Mouse (Mus musculus) forebrain, postnatal 0 days (tissue): ENCODE measurements at regions not wholly inside any gene's neighbourhood (a gene's known extent, or its start where the extent isn't known, plus 50 kb on each side); places are given as distances from the start of the nearest gene placed in this dataset.

ENCODE experiments used
- ATAC-seq: fragments of 200-750 bp; cut with Nextera tagmentation; 2 replicates; pipeline ENCODE4 v1.8.0; 2017; ENCODE audit warnings: mild to moderate bottlenecking, moderate library complexity
- DNase-seq: peaks from one replicate; pipeline ENCODE4 v3.0.0-alpha.2; 2015
- H3K27ac ChIP-seq: fragments of 300-500 bp; sonication (generic); 2 replicates; pipeline ENCODE4 v1.5.1; 2014; ENCODE audit warnings: low read depth, mild to moderate bottlenecking, antibody characterized with exemption, low read length, moderate library complexity, mixed read lengths
- H3K27me3 ChIP-seq: fragments of 300-500 bp; sonication (generic); 2 replicates; pipeline ENCODE4 v1.6.1; 2014; ENCODE audit warnings: mild to moderate bottlenecking, low read length, mixed read lengths; ENCODE audit not compliant: insufficient read depth
- H3K36me3 ChIP-seq: fragments of 300-500 bp; sonication (generic); 2 replicates; pipeline ENCODE4 v1.6.1; 2014; ENCODE audit warnings: mild to moderate bottlenecking, moderate library complexity; ENCODE audit not compliant: insufficient read depth
- H3K4me1 ChIP-seq: fragments of 300-500 bp; sonication (generic); 2 replicates; pipeline ENCODE4 v1.6.1; 2014; ENCODE audit warnings: antibody characterized with exemption; ENCODE audit not compliant: insufficient read depth
- H3K4me2 ChIP-seq: fragments of 300-500 bp; sonication (generic); 2 replicates; pipeline ENCODE4 v1.6.1; 2014; ENCODE audit warnings: low read depth, mild to moderate bottlenecking, moderate library complexity
- H3K4me3 ChIP-seq: fragments of 300-500 bp; sonication (generic); 2 replicates; pipeline ENCODE4 v1.5.1; 2014; ENCODE audit warnings: low read depth, low read length, mixed read lengths
- H3K9ac ChIP-seq: fragments of 300-500 bp; sonication (generic); 2 replicates; pipeline ENCODE4 v1.6.1; 2014; ENCODE audit warnings: mild to moderate bottlenecking
- H3K9me3 ChIP-seq: fragments of 300-500 bp; sonication (generic); 2 replicates; pipeline ENCODE4 v1.6.1; 2016; ENCODE audit warnings: low read length
- CTCF ChIP-seq: sonication (generic); IDR thresholded peaks from 2 replicates; pipeline ENCODE4 v1.5.1; 2016; ENCODE audit warnings: antibody characterized with exemption, control low read depth, low read depth
- WGBS: fragments of 180-500 bp; shearing (Covaris S2); extraction: QIAGEN DNeasy Blood & Tissue Kit; methylation state at CpG from one replicate; pipeline ENCODE4 v1.1.7; 2014; 5-methylcytosine and 5-hydroxymethylcytosine counted together

GRCm38 (mm10) chr3:128014909-128015308, 118.8 kb upstream of the Fam241a start:
- no peak for ATAC-seq
- H3K27me3 ChIP-seq, result no peaks in the 10 kb centered on the region
- no peak overlapping the region for H3K4me3 ChIP-seq
- no peaks in the 10 kb centered on the region for H3K4me1 ChIP-seq
- 82% methylated on average over 1 of the region's 1 CpGs for WGBS
- no peak for DNase-seq
- H3K9me3 ChIP-seq, result no peaks in the 10 kb centered on the region
- no peak overlapping the region for H3K4me2 ChIP-seq
- no peak overlapping the region for H3K9ac ChIP-seq
- no peaks in the 10 kb centered on the region for H3K36me3 ChIP-seq
- no peak for TF ChIP-seq CTCF
- no peak overlapping the region for H3K27ac ChIP-seq

DNA sequence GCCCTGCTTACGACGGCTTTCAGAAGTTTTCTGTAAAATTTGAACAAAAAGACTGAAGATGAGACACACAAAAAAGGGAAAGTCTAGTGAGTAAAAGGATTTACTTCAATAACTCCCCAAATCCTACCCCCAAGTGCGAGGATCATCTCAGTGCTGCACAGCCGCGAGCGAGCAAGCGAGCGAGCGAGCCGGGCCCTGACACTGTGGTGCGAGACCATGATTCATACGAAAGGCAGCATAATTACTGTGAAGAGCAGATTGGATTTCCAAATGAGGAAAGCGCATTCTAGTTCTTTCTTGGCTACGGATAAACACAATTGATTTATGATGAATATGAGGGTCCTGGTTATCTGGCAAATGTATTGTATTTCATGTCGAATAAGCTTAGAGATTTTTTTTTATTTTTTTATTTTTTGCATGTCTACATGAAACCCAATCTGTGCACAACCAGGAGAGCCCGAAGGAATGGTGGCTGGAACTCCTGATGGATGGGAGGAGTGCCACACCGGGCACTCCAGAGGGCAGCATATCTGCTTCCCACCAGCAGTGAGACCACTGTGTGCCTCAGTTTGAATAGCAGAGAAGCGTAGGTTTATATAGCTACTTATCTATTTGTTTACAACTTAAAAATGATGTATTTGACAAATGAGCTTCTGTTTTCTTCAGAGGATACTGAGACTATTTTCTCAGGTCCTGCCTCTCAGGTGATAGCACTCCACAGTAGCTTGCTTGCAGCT, 106.9 kb upstream of the Fam241a start:
- no peak for TF ChIP-seq CTCF
- ATAC-seq (peak; percentile 70), DNase-seq (peak; percentile 14)
- 65% methylated on average over 18 of the region's 18 CpGs for WGBS
- no peaks in the 10 kb centered on the region for H3K27me3 ChIP-seq
- H3K36me3 ChIP-seq, result no peaks in the 10 kb centered on the region
- H3K4me1 ChIP-seq, result no peaks in the 10 kb centered on the region
- H3K9me3 ChIP-seq, result no peaks in the 10 kb centered on the region
- H3K4me2 ChIP-seq, result no peak overlapping the region
- no peak overlapping the region for H3K9ac ChIP-seq
- no peak overlapping the region for H3K27ac ChIP-seq
- no peak overlapping the region for H3K4me3 ChIP-seq

DNA sequence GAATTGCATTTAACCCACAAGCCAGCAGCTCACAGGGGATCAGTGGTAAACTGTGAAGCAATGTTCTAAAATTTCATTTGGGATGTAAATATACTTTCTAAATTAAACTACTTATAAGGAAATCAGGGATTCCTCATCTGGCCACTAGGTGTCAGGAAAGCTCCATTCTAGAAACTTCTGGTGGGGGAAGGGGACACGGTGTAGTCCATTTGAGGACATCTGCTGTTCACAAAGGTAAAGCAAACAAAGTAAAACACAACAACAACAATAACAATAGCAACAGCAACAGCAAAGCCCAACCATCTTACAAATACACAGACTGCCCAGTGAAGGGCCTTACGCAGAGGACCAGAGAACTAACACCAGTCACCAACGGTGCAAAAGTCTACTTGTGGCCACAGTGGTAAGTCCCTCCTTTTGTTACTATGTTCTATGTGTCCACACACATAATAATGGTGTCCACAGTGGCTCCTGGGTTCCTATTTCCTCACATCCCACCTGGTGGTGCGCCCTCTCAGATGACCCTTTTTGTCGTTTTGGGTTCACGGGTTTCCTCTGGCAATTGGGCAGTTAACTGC, 105.9 kb upstream of the Fam241a start:
- Histone ChIP-seq H3K27me3 (no peaks in the 10 kb centered on the region), H3K4me2 (no peak overlapping the region), H3K27ac (no peak overlapping the region), H3K9me3 (no peaks in the 10 kb centered on the region), H3K4me1 (no peaks in the 10 kb centered on the region), H3K9ac (no peak overlapping the region), H3K4me3 (no peak overlapping the region), H3K36me3 (no peaks in the 10 kb centered on the region)
- 72% methylated on average over 6 of the region's 6 CpGs for WGBS
- peak; percentile 66; the same call in 1 of the 2 replicates for ATAC-seq
- TF ChIP-seq CTCF, result peak; percentile 90
- DNase-seq, result peak; percentile 87

GRCm38 (mm10) chr3:127995678-127996077, 99.6 kb upstream of the Fam241a start:
- no peak overlapping the region for H3K4me2 ChIP-seq
- no peak overlapping the region for H3K4me3 ChIP-seq
- H3K4me1 ChIP-seq, result no peaks in the 10 kb centered on the region
- no peak for TF ChIP-seq CTCF
- no peak for ATAC-seq
- no peak overlapping the region for H3K9ac ChIP-seq
- DNase-seq, result no peak
- H3K9me3 ChIP-seq, result no peaks in the 10 kb centered on the region
- H3K36me3 ChIP-seq, result no peaks in the 10 kb centered on the region
- no peaks in the 10 kb centered on the region for H3K27me3 ChIP-seq
- WGBS, result 71% methylated on average over 7 of the region's 7 CpGs
- H3K27ac ChIP-seq, result no peak overlapping the region

DNA sequence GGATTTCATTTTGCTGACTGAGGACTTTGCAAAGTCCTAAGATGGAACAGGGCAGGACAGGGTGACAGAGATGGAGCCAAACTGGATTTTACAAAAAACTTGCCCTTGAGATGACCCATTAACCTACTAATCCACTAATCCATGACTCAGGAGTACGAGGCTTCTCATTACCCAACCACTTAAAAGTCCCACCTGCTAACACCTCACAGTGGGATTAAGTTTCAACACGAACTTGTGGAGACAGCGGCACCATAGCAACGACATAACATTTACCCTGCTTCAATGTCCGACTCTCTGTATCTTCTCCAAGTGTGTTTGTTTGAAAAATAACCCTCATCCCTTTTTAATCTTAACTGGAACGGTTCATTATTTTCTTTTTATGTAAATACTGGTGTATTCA, 91.5 kb upstream of the Fam241a start:
- Histone ChIP-seq H3K9me3 (no peaks in the 10 kb centered on the region), H3K36me3 (no peaks in the 10 kb centered on the region), H3K27me3 (no peaks in the 10 kb centered on the region), H3K4me3 (no peak overlapping the region), H3K4me2 (no peak overlapping the region), H3K9ac (no peak overlapping the region), H3K27ac (no peak overlapping the region), H3K4me1 (no peaks in the 10 kb centered on the region)
- ATAC-seq (no peak), DNase-seq (no peak)
- 55% methylated on average over 6 of the region's 6 CpGs for WGBS
- no peak for TF ChIP-seq CTCF

- Histone ChIP-seq H3K4me3 (no peak overlapping the region), H3K9ac (no peak overlapping the region), H3K27me3 (no peaks in the 10 kb centered on the region), H3K27ac (no peak overlapping the region), H3K36me3 (no peaks in the 10 kb centered on the region), H3K4me1 (no peaks in the 10 kb centered on the region), H3K9me3 (no peaks in the 10 kb centered on the region), H3K4me2 (no peak overlapping the region)
- DNase-seq (no peak), ATAC-seq (no peak)
- TF ChIP-seq CTCF, result no peak
- WGBS, result 82% methylated on average over 3 of the region's 3 CpGs
These were observed 89.0 kb upstream of the Fam241a start for GRCm38 (mm10) chr3:127985165-127985564.

DNA sequence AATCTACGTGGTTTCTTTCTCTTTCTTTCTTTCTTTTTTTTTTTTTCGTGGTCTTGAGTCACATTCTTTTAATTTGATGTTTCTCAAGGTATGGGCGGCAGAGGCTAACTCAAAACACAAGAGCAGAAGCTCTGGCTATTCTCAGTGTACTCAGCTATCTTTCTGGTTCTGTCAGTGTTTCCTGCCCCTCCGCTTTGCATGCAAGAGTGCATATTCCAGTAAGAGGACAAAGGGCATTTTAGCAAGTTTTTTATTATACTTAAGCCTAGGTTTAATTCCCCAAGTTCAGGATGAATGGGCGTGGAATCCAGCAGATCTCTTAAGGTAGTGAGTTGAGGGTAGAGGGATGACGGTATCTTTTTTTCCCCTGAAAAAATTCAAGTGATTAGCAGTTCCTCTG, 81.1 kb upstream of the Fam241a start:
- TF ChIP-seq CTCF, result no peak
- no peak overlapping the region for H3K4me3 ChIP-seq
- no peaks in the 10 kb centered on the region for H3K36me3 ChIP-seq
- H3K9me3 ChIP-seq, result no peaks in the 10 kb centered on the region
- no peaks in the 10 kb centered on the region for H3K4me1 ChIP-seq
- H3K4me2 ChIP-seq, result no peak overlapping the region
- ATAC-seq (no peak), DNase-seq (no peak)
- H3K27ac ChIP-seq, result no peak overlapping the region
- H3K9ac ChIP-seq, result no peak overlapping the region
- WGBS, result 77% methylated on average over 6 of the region's 6 CpGs
- H3K27me3 ChIP-seq, result no peaks in the 10 kb centered on the region
